Mouse (Mus musculus): ENCODE measurements around the gene Acrbp. TPM values are rescaled to one million over a fixed set of nuclear protein-coding genes. Genes with fewer than 3 reads are reported as not detected.
"Not testable (repeated sequence)": the region's sequence is repeated elsewhere in the genome, so short reads cannot be mapped to it uniquely, and the experiment has no call there.

Acrbp gene
- polyA plus RNA-seq, 1 experiment from 2014 or later: 4.5 TPM

GRCm38 (mm10) chr6:125061493-125061892, 12.0 kb downstream of the Acrbp start:
- H3K4me1 ChIP-seq (ENCODE audit: control insufficient read depth, low read depth, low read length): peaks cover 13% of the 10 kb centered on the region
- ATAC-seq (ENCODE audit: low read depth): no peak
- WGBS (ENCODE audit: insufficient replicate concordance): 37% methylated on average over 6 of the region's 6 CpGs
- H3K9ac ChIP-seq (ENCODE audit: low read depth, low read length): no peak overlapping the region
- no peak overlapping the region for H3K27ac ChIP-seq (ENCODE audit: low read length)
- H3K27me3 ChIP-seq (ENCODE audit: control insufficient read depth, insufficient read depth, low read depth, low read length): no peaks in the 10 kb centered on the region
- no peak overlapping the region for H3K4me2 ChIP-seq (ENCODE audit: low read depth, low read length)
- no peak overlapping the region for H3K4me3 ChIP-seq (ENCODE audit: low read depth, low read length)
- H3K36me3 ChIP-seq (ENCODE audit: control insufficient read depth, insufficient read depth): no peaks in the 10 kb centered on the region
- no peaks in the 10 kb centered on the region for H3K9me3 ChIP-seq (replicated peaks; ENCODE audit: control insufficient read depth, low read length)

GRCm38 (mm10) chr6:125062511-125062910, 13.0 kb downstream of the Acrbp start:
- peak; percentile 54 for ATAC-seq (ENCODE audit: low read depth)

GRCm38 (mm10) chr6:125063906-125064305, 14.4 kb downstream of the Acrbp start:
- H3K4me1 ChIP-seq (ENCODE audit: control insufficient read depth, low read depth, low read length): peaks cover 25% of the 10 kb centered on the region
- H3K4me2 ChIP-seq (ENCODE audit: low read depth, low read length): no peak overlapping the region
- no peaks in the 10 kb centered on the region for H3K27me3 ChIP-seq (ENCODE audit: control insufficient read depth, insufficient read depth, low read depth, low read length)
- H3K27ac ChIP-seq (ENCODE audit: low read length): no peak overlapping the region
- H3K9ac ChIP-seq (ENCODE audit: low read depth, low read length): no peak overlapping the region
- no peak overlapping the region for H3K4me3 ChIP-seq (ENCODE audit: low read depth, low read length)
- no peaks in the 10 kb centered on the region for H3K9me3 ChIP-seq (replicated peaks; ENCODE audit: control insufficient read depth, low read length)
- WGBS (ENCODE audit: insufficient replicate concordance): 66% methylated on average over 6 of the region's 6 CpGs
- ATAC-seq (ENCODE audit: low read depth): no peak
- H3K36me3 ChIP-seq (ENCODE audit: control insufficient read depth, insufficient read depth): no peaks in the 10 kb centered on the region

More at GRCm38 (mm10) chr6:125062511-125062910, 13.0 kb downstream of the Acrbp start:
- Histone ChIP-seq H3K27ac (ENCODE audit: low read length) (no peak overlapping the region), H3K9me3 (replicated peaks; ENCODE audit: control insufficient read depth, low read length) (no peaks in the 10 kb centered on the region), H3K27me3 (ENCODE audit: control insufficient read depth, insufficient read depth, low read depth, low read length) (no peaks in the 10 kb centered on the region), H3K36me3 (ENCODE audit: control insufficient read depth, insufficient read depth) (no peaks in the 10 kb centered on the region), H3K4me3 (ENCODE audit: low read depth, low read length) (no peak overlapping the region), H3K9ac (ENCODE audit: low read depth, low read length) (no peak overlapping the region; the same call in 1 of the 2 replicates), H3K4me1 (ENCODE audit: control insufficient read depth, low read depth, low read length) (peaks cover 18% of the 10 kb centered on the region), H3K4me2 (ENCODE audit: low read depth, low read length) (no peak overlapping the region)
- 55% methylated on average over 5 of the region's 5 CpGs for WGBS (ENCODE audit: insufficient replicate concordance)

- H3K36me3 ChIP-seq (ENCODE audit: control insufficient read depth, insufficient read depth); H3K4me3 ChIP-seq (ENCODE audit: low read depth, low read length); H3K27me3 ChIP-seq (ENCODE audit: control insufficient read depth, insufficient read depth, low read depth, low read length); H3K9ac ChIP-seq (ENCODE audit: low read depth, low read length); ATAC-seq (ENCODE audit: low read depth); H3K9me3 ChIP-seq (replicated peaks; ENCODE audit: control insufficient read depth, low read length); H3K4me2 ChIP-seq (ENCODE audit: low read depth, low read length); H3K27ac ChIP-seq (ENCODE audit: low read length): not testable (repeated sequence)
- H3K4me1 ChIP-seq (ENCODE audit: control insufficient read depth, low read depth, low read length): peaks cover 25% of the 10 kb centered on the region
- WGBS (ENCODE audit: insufficient replicate concordance): no CpG with 5 or more reads among the region's 1 CpGs
Observed at GRCm38 (mm10) chr6:125065223-125065622, 15.7 kb downstream of the Acrbp start.

GRCm38 (mm10) chr6:125067571-125067995, 18.1 kb downstream of the Acrbp start, which contains the start of gene Lpar5:
TSS of gene Lpar5 (plus strand) at chr6:125067920.
- Histone ChIP-seq H3K9ac (ENCODE audit: low read depth, low read length) (no peak within 1 kb of the TSS), H3K4me2 (ENCODE audit: low read depth, low read length) (no peak within 1 kb of the TSS), H3K9me3 (replicated peaks; ENCODE audit: control insufficient read depth, low read length) (no peaks in the 10 kb centered on the region), H3K36me3 (ENCODE audit: control insufficient read depth, insufficient read depth) (no peaks in the 10 kb centered on the region), H3K4me3 (ENCODE audit: low read depth, low read length) (no peak within 1 kb of the TSS), H3K27ac (ENCODE audit: low read length) (no peak within 1 kb of the TSS), H3K27me3 (ENCODE audit: control insufficient read depth, insufficient read depth, low read depth, low read length) (no peaks in the 10 kb centered on the region), H3K4me1 (ENCODE audit: control insufficient read depth, low read depth, low read length) (peaks cover 33% of the 10 kb centered on the region)
- WGBS (ENCODE audit: insufficient replicate concordance): 47% methylated on average over 8 of the region's 8 CpGs
- no peak for ATAC-seq (ENCODE audit: low read depth)

GRCm38 (mm10) chr6:125071170-125071895, 21.8 kb downstream of the Acrbp start:
- ATAC-seq (ENCODE audit: low read depth): peak; percentile 94
- Histone ChIP-seq H3K9ac (ENCODE audit: low read depth, low read length) (peak overlapping the region; percentile 29), H3K27me3 (ENCODE audit: control insufficient read depth, insufficient read depth, low read depth, low read length) (no peaks in the 10 kb centered on the region), H3K27ac (ENCODE audit: low read length) (peak overlapping the region; percentile 82), H3K4me1 (ENCODE audit: control insufficient read depth, low read depth, low read length) (peaks cover 31% of the 10 kb centered on the region), H3K36me3 (ENCODE audit: control insufficient read depth, insufficient read depth) (no peaks in the 10 kb centered on the region), H3K4me2 (ENCODE audit: low read depth, low read length) (peak overlapping the region; percentile 61), H3K9me3 (replicated peaks; ENCODE audit: control insufficient read depth, low read length) (no peaks in the 10 kb centered on the region), H3K4me3 (ENCODE audit: low read depth, low read length) (peak overlapping the region; percentile 47)
- 17% methylated on average over 18 of the region's 18 CpGs for WGBS (ENCODE audit: insufficient replicate concordance)

- no peaks in the 10 kb centered on the region for H3K27me3 ChIP-seq (ENCODE audit: control insufficient read depth, insufficient read depth, low read depth, low read length)
- H3K36me3 ChIP-seq (ENCODE audit: control insufficient read depth, insufficient read depth): no peaks in the 10 kb centered on the region
- peak overlapping the region; percentile 61 for H3K4me2 ChIP-seq (ENCODE audit: low read depth, low read length)
- H3K4me3 ChIP-seq (ENCODE audit: low read depth, low read length): peak overlapping the region; percentile 47
- H3K27ac ChIP-seq (ENCODE audit: low read length): peak overlapping the region; percentile 82
- ATAC-seq (ENCODE audit: low read depth): no peak
- peaks cover 31% of the 10 kb centered on the region for H3K4me1 ChIP-seq (ENCODE audit: control insufficient read depth, low read depth, low read length)
- WGBS (ENCODE audit: insufficient replicate concordance): 10% methylated on average over 2 of the region's 2 CpGs
- H3K9me3 ChIP-seq (replicated peaks; ENCODE audit: control insufficient read depth, low read length): no peaks in the 10 kb centered on the region
- H3K9ac ChIP-seq (ENCODE audit: low read depth, low read length): peak overlapping the region; percentile 28; the same call in 1 of the 2 replicates
Observed at GRCm38 (mm10) chr6:125071896-125072279, 22.4 kb downstream of the Acrbp start.

GRCm38 (mm10) chr6:125073825-125074224, 24.3 kb downstream of the Acrbp start:
- Histone ChIP-seq H3K9me3 (replicated peaks; ENCODE audit: control insufficient read depth, low read length) (no peaks in the 10 kb centered on the region), H3K36me3 (ENCODE audit: control insufficient read depth, insufficient read depth) (no peaks in the 10 kb centered on the region), H3K9ac (ENCODE audit: low read depth, low read length) (no peak overlapping the region), H3K27me3 (ENCODE audit: control insufficient read depth, insufficient read depth, low read depth, low read length) (no peaks in the 10 kb centered on the region), H3K4me2 (ENCODE audit: low read depth, low read length) (no peak overlapping the region), H3K4me1 (ENCODE audit: control insufficient read depth, low read depth, low read length) (peaks cover 19% of the 10 kb centered on the region), H3K27ac (ENCODE audit: low read length) (no peak overlapping the region), H3K4me3 (ENCODE audit: low read depth, low read length) (no peak overlapping the region)
- 39% methylated on average over 8 of the region's 8 CpGs for WGBS (ENCODE audit: insufficient replicate concordance)
- no peak for ATAC-seq (ENCODE audit: low read depth)

- ATAC-seq (ENCODE audit: low read depth): 0 out of 2 replicates have a peak, but pooled peaks have one; percentile 5
- Histone ChIP-seq H3K4me1 (ENCODE audit: control insufficient read depth, low read depth, low read length) (peaks cover 6% of the 10 kb centered on the region), H3K9me3 (replicated peaks; ENCODE audit: control insufficient read depth, low read length) (no peaks in the 10 kb centered on the region), H3K36me3 (ENCODE audit: control insufficient read depth, insufficient read depth) (no peaks in the 10 kb centered on the region), H3K27me3 (ENCODE audit: control insufficient read depth, insufficient read depth, low read depth, low read length) (no peaks in the 10 kb centered on the region), H3K4me3 (ENCODE audit: low read depth, low read length) (peak overlapping the region; percentile 41), H3K27ac (ENCODE audit: low read length) (no peak overlapping the region), H3K9ac (ENCODE audit: low read depth, low read length) (peak overlapping the region; percentile 3; the same call in 1 of the 2 replicates), H3K4me2 (ENCODE audit: low read depth, low read length) (peak overlapping the region; percentile 57)
- 60% methylated on average over 25 of the region's 25 CpGs for WGBS (ENCODE audit: insufficient replicate concordance)
Observed at GRCm38 (mm10) chr6:125081394-125081793, 31.9 kb downstream of the Acrbp start.

All from liver, embryonic 16.5 days (tissue).